Mouse (Mus musculus) left cerebral cortex, postnatal 10 days (tissue): Measurements from ENCODE around the gene Tmem132e. TPM values are rescaled to one million over a fixed set of nuclear protein-coding genes. Genes with fewer than 3 reads are reported as not detected.

Experiments used
- total RNA-seq, 2 experiments: library from RNA; stranded (reverse); gene quantifications; 2 replicates each; pipeline ENCODE4 v1.2.3; 2021

Tmem132e gene
- total RNA-seq, 2 experiments from 2014 or later: 19.9 to 23.6 TPM

Other genes starting within 250 kb of the Tmem132e start
- gene Ccl1, start 83.2 kb upstream of the Tmem132e start, total RNA-seq: not detected